Mouse (Mus musculus): ENCODE measurements at regions not wholly inside any gene's neighbourhood (a gene's known extent, or its start where the extent isn't known, plus 50 kb on each side); places are given as distances from the start of the nearest gene placed in this dataset.

- ATAC-seq (ENCODE audit: low FRiP score) (peak; percentile 82), DNase-seq (ENCODE audit: low spot score) (peak; percentile 51)
- Histone ChIP-seq H3K4me3 (ENCODE audit: low read depth, low read length) (no peak overlapping the region), H3K4me1 (replicated peaks; ENCODE audit: control insufficient read depth, insufficient read depth, low read length) (no peaks in the 10 kb centered on the region), H3K9me3 (ENCODE audit: control insufficient read depth, low read length) (no peaks in the 10 kb centered on the region), H3K4me2 (replicated peaks; ENCODE audit: low read depth, low read length) (peak overlapping the region; percentile 36), H3K27me3 (ENCODE audit: control insufficient read depth, insufficient read depth, low read length) (peaks cover 27% of the 10 kb centered on the region), H3K27ac (ENCODE audit: low read depth, low read length) (0 out of 2 replicates have a peak overlapping the region, but pooled peaks have one; percentile 21), H3K36me3 (ENCODE audit: control insufficient read depth, insufficient read depth, low read length) (no peaks in the 10 kb centered on the region), H3K9ac (ENCODE audit: low read depth, low read length) (no peak overlapping the region)
- 13% methylated on average over 26 of the region's 28 CpGs for whole genome bisulfite sequencing
Measured at GRCm38 (mm10) chrX:99567367-99568164, 96.5 kb upstream of the Pja1 start.

GRCm38 (mm10) chrX:99561995-99562394, 90.9 kb upstream of the Pja1 start:
- Histone ChIP-seq H3K27me3 (ENCODE audit: control insufficient read depth, insufficient read depth, low read length) (peaks cover 30% of the 10 kb centered on the region; the same call in 1 of the 2 replicates), H3K9ac (ENCODE audit: low read depth, low read length) (no peak overlapping the region), H3K9me3 (ENCODE audit: control insufficient read depth, low read length) (no peaks in the 10 kb centered on the region), H3K36me3 (ENCODE audit: control insufficient read depth, insufficient read depth, low read length) (no peaks in the 10 kb centered on the region), H3K4me1 (replicated peaks; ENCODE audit: control insufficient read depth, insufficient read depth, low read length) (no peaks in the 10 kb centered on the region), H3K27ac (ENCODE audit: low read depth, low read length) (no peak overlapping the region), H3K4me2 (replicated peaks; ENCODE audit: low read depth, low read length) (no peak overlapping the region), H3K4me3 (ENCODE audit: low read depth, low read length) (no peak overlapping the region)
- peak; percentile 19 for DNase-seq (ENCODE audit: low spot score)
- 47% methylated on average over 7 of the region's 8 CpGs for WGBS
- ATAC-seq (ENCODE audit: low FRiP score), result peak; percentile 46; the same call in 1 of the 2 replicates

GRCm38 (mm10) chrX:99560699-99561098, 89.6 kb upstream of the Pja1 start:
- Histone ChIP-seq H3K9ac (ENCODE audit: low read depth, low read length) (no peak overlapping the region), H3K36me3 (ENCODE audit: control insufficient read depth, insufficient read depth, low read length) (no peaks in the 10 kb centered on the region), H3K4me3 (ENCODE audit: low read depth, low read length) (no peak overlapping the region), H3K27ac (ENCODE audit: low read depth, low read length) (no peak overlapping the region), H3K4me1 (replicated peaks; ENCODE audit: control insufficient read depth, insufficient read depth, low read length) (no peaks in the 10 kb centered on the region), H3K9me3 (ENCODE audit: control insufficient read depth, low read length) (no peaks in the 10 kb centered on the region), H3K27me3 (ENCODE audit: control insufficient read depth, insufficient read depth, low read length) (peaks cover 36% of the 10 kb centered on the region; the same call in 1 of the 2 replicates), H3K4me2 (replicated peaks; ENCODE audit: low read depth, low read length) (no peak overlapping the region)
- 73% methylated on average over 2 of the region's 2 CpGs for WGBS
- ATAC-seq (ENCODE audit: low FRiP score), result no peak
- no peak for DNase-seq (ENCODE audit: low spot score)

DNA sequence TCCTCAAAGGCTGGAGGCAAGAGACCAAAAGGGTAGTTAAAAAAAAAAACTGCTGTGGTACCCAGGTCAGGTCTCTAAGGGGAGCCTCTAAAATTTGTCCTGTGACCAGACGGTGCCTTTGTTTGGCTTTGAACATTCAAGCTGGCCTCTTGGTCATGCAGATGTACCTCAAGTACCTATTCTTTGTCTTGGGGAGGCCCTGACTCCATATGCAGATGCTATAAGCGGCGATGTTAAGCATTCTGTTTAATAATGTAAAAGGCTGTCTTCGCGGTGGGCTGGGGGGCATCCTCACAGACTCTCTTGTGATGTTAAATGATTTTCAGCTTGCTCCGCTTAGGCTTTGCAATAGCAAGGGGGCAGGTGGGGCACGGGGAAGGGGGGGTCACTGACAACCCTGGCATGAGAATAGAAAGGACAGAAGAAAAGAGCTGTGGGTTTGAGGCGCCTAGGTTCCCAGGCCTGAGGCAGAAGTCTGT, 85.8 kb upstream of the Pja1 start:
- Histone ChIP-seq H3K27me3 (ENCODE audit: control insufficient read depth, insufficient read depth, low read length) (peaks cover 35% of the 10 kb centered on the region; the same call in 1 of the 2 replicates), H3K4me1 (replicated peaks; ENCODE audit: control insufficient read depth, insufficient read depth, low read length) (no peaks in the 10 kb centered on the region), H3K9ac (ENCODE audit: low read depth, low read length) (no peak overlapping the region), H3K4me3 (ENCODE audit: low read depth, low read length) (no peak overlapping the region), H3K9me3 (ENCODE audit: control insufficient read depth, low read length) (no peaks in the 10 kb centered on the region), H3K27ac (ENCODE audit: low read depth, low read length) (peak overlapping the region; percentile 42; the same call in 1 of the 2 replicates), H3K36me3 (ENCODE audit: control insufficient read depth, insufficient read depth, low read length) (no peaks in the 10 kb centered on the region), H3K4me2 (replicated peaks; ENCODE audit: low read depth, low read length) (no peak overlapping the region)
- DNase-seq (ENCODE audit: low spot score) (peak; percentile 28), ATAC-seq (ENCODE audit: low FRiP score) (peak; percentile 65)
- WGBS, result 18% methylated on average over 8 of the region's 8 CpGs

- H3K9ac ChIP-seq (ENCODE audit: low read depth, low read length), result no peak overlapping the region
- WGBS, result 32% methylated on average over 13 of the region's 13 CpGs
- no peaks in the 10 kb centered on the region for H3K36me3 ChIP-seq (ENCODE audit: control insufficient read depth, insufficient read depth, low read length)
- no peak overlapping the region for H3K4me2 ChIP-seq (replicated peaks; ENCODE audit: low read depth, low read length)
- peak overlapping the region; percentile 30; the same call in 1 of the 2 replicates for H3K27ac ChIP-seq (ENCODE audit: low read depth, low read length)
- no peaks in the 10 kb centered on the region for H3K4me1 ChIP-seq (replicated peaks; ENCODE audit: control insufficient read depth, insufficient read depth, low read length)
- ATAC-seq (ENCODE audit: low FRiP score) (peak; percentile 55; the same call in 1 of the 2 replicates), DNase-seq (ENCODE audit: low spot score) (no peak)
- peaks cover 32% of the 10 kb centered on the region for H3K27me3 ChIP-seq (ENCODE audit: control insufficient read depth, insufficient read depth, low read length)
- H3K9me3 ChIP-seq (ENCODE audit: control insufficient read depth, low read length), result no peaks in the 10 kb centered on the region
- H3K4me3 ChIP-seq (ENCODE audit: low read depth, low read length), result no peak overlapping the region
Measured at GRCm38 (mm10) chrX:99555976-99556781, 85.1 kb upstream of the Pja1 start.

GRCm38 (mm10) chrX:99552778-99553177, 81.7 kb upstream of the Pja1 start:
- Histone ChIP-seq H3K4me3 (ENCODE audit: low read depth, low read length) (no peak overlapping the region), H3K4me1 (replicated peaks; ENCODE audit: control insufficient read depth, insufficient read depth, low read length) (0 out of 2 replicates have a peak, but pooled peaks cover 2% of the 10 kb centered on the region), H3K27ac (ENCODE audit: low read depth, low read length) (no peak overlapping the region), H3K4me2 (replicated peaks; ENCODE audit: low read depth, low read length) (no peak overlapping the region), H3K36me3 (ENCODE audit: control insufficient read depth, insufficient read depth, low read length) (no peaks in the 10 kb centered on the region), H3K27me3 (ENCODE audit: control insufficient read depth, insufficient read depth, low read length) (peaks cover 29% of the 10 kb centered on the region), H3K9me3 (ENCODE audit: control insufficient read depth, low read length) (no peaks in the 10 kb centered on the region), H3K9ac (ENCODE audit: low read depth, low read length) (no peak overlapping the region)
- 89% methylated on average over 2 of the region's 2 CpGs for WGBS
- ATAC-seq (ENCODE audit: low FRiP score), result no peak
- no peak for DNase-seq (ENCODE audit: low spot score)

GRCm38 (mm10) chrX:99550057-99550760, 79.1 kb upstream of the Pja1 start:
- no peak for DNase-seq (ENCODE audit: low spot score)
- WGBS, result 46% methylated on average over 6 of the region's 7 CpGs
- Histone ChIP-seq H3K27me3 (ENCODE audit: control insufficient read depth, insufficient read depth, low read length) (peaks cover 17% of the 10 kb centered on the region), H3K4me3 (ENCODE audit: low read depth, low read length) (no peak overlapping the region), H3K9me3 (ENCODE audit: control insufficient read depth, low read length) (no peaks in the 10 kb centered on the region), H3K4me1 (replicated peaks; ENCODE audit: control insufficient read depth, insufficient read depth, low read length) (0 out of 2 replicates have a peak, but pooled peaks cover 2% of the 10 kb centered on the region), H3K4me2 (replicated peaks; ENCODE audit: low read depth, low read length) (no peak overlapping the region), H3K27ac (ENCODE audit: low read depth, low read length) (no peak overlapping the region), H3K9ac (ENCODE audit: low read depth, low read length) (no peak overlapping the region), H3K36me3 (ENCODE audit: control insufficient read depth, insufficient read depth, low read length) (no peaks in the 10 kb centered on the region)
- peak; percentile 57; the same call in 1 of the 2 replicates for ATAC-seq (ENCODE audit: low FRiP score)

- DNase-seq (ENCODE audit: low spot score) (no peak), ATAC-seq (ENCODE audit: low FRiP score) (no peak)
- H3K9me3 ChIP-seq (ENCODE audit: control insufficient read depth, low read length), result no peaks in the 10 kb centered on the region
- no peak overlapping the region for H3K4me3 ChIP-seq (ENCODE audit: low read depth, low read length)
- no peak overlapping the region for H3K27ac ChIP-seq (ENCODE audit: low read depth, low read length)
- WGBS, result 58% methylated on average over 4 of the region's 4 CpGs
- peaks cover 12% of the 10 kb centered on the region for H3K27me3 ChIP-seq (ENCODE audit: control insufficient read depth, insufficient read depth, low read length)
- no peaks in the 10 kb centered on the region for H3K36me3 ChIP-seq (ENCODE audit: control insufficient read depth, insufficient read depth, low read length)
- 0 out of 2 replicates have a peak, but pooled peaks cover 2% of the 10 kb centered on the region for H3K4me1 ChIP-seq (replicated peaks; ENCODE audit: control insufficient read depth, insufficient read depth, low read length)
- H3K9ac ChIP-seq (ENCODE audit: low read depth, low read length), result no peak overlapping the region
- no peak overlapping the region for H3K4me2 ChIP-seq (replicated peaks; ENCODE audit: low read depth, low read length)
Measured at GRCm38 (mm10) chrX:99548284-99549019, 77.4 kb upstream of the Pja1 start.

All from hindbrain, embryonic 11.5 days (tissue).